Mouse (Mus musculus) liver, adult 2 months (tissue): Measurements from ENCODE around the gene Rundc3a. TPM values are rescaled to one million over a fixed set of nuclear protein-coding genes. Genes with fewer than 3 reads are reported as not detected.

Experiments
- DNase-seq: peaks from one replicate; pipeline ENCODE4 v3.0.0-alpha.2; 2011; ENCODE audit warnings: low read depth, low spot score; ENCODE audit errors: extremely low read depth
- H3K27ac ChIP-seq: fragments of 200-500 bp; replicated peaks from 2 replicates; pipeline ENCODE4 v1.5.1; 2012; ENCODE audit warnings: low read depth, mild to moderate bottlenecking, control low read depth, inconsistent platforms, low read length; ENCODE audit not compliant: insufficient read depth
- H3K27me3 ChIP-seq: fragments of 200-500 bp; 2 replicates; pipeline ENCODE4 v1.6.1; 2012; ENCODE audit warnings: mild to moderate bottlenecking, moderate library complexity, low read length, inconsistent platforms; ENCODE audit not compliant: control insufficient read depth, insufficient read depth
- H3K36me3 ChIP-seq: fragments of 200-500 bp; 2 replicates; pipeline ENCODE4 v1.6.1; 2012; ENCODE audit warnings: low read length, inconsistent platforms; ENCODE audit not compliant: control insufficient read depth, insufficient read depth
- H3K4me1 ChIP-seq: fragments of 200-500 bp; 2 replicates; pipeline ENCODE4 v1.6.1; 2011; ENCODE audit warnings: low read length; ENCODE audit not compliant: control insufficient read depth, insufficient read depth
- H3K4me3 ChIP-seq: fragments of 200-500 bp; 2 replicates; pipeline ENCODE4 v1.5.1; 2011; ENCODE audit warnings: low read depth, mild to moderate bottlenecking, control low read depth, low read length, moderate library complexity; ENCODE audit not compliant: insufficient read depth
- H3K79me2 ChIP-seq: fragments of 200-500 bp; 2 replicates; pipeline ENCODE4 v1.6.1; 2012; ENCODE audit warnings: inconsistent platforms, mild to moderate bottlenecking, low read length, moderate library complexity; ENCODE audit not compliant: control insufficient read depth, insufficient read depth
- H3K9ac ChIP-seq: fragments of 200-500 bp; 2 replicates; pipeline ENCODE4 v1.6.1; 2012; ENCODE audit warnings: low read depth, mild to moderate bottlenecking, control low read depth, inconsistent platforms, low read length
- CTCF ChIP-seq: fragments of 200-500 bp; IDR thresholded peaks from 2 replicates; pipeline ENCODE4 v1.5.1; 2011; ENCODE audit warnings: low read depth, low read length, control low read depth
- POLR2A ChIP-seq: fragments of 200-500 bp; IDR thresholded peaks from 2 replicates; pipeline ENCODE4 v1.6.1; 2011; ENCODE audit warnings: low read length, control low read depth; ENCODE audit not compliant: insufficient read depth; ENCODE audit errors: extremely low read depth
- WGBS: fragments of 180-500 bp; shearing (Covaris S2); methylation state at CpG from one replicate; pipeline ENCODE4 v1.1.7; 2018; 5-methylcytosine and 5-hydroxymethylcytosine counted together
- polyA plus RNA-seq: library from polyadenylated mRNA; depleted of rRNA; stranded (reverse); fragments of >200 nt; gene quantifications from 2 replicates; pipeline ENCODE4 v1.2.3, GENCODE M21; 2012
- total RNA-seq: library from RNA; depleted of rRNA; stranded (reverse); fragments of >200 nt; gene quantifications from 2 replicates; pipeline ENCODE4 v1.2.3, GENCODE M21; 2014

Rundc3a gene
- total and polyA plus RNA-seq, 2 experiments, result 1.0 to 2.1 TPM

DNA sequence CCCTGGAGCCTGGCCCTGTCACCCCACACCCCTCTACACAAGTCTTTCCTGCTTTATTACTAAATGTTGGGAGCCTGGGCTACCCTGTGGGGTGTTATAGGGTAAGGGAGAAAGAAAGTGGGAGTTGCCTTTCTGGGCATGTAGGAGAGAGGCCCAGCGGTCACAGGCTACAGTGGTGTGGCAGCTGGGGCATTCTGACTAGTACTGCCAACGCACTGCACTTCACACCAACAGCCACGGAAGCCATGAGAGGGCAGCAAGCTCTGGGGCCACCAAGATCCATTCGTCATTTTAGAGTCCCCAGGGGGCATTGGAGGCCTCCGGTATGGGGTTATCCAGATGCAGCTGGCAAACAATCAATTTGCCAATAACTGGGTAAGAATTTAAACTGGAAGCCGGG, 48.9 kb downstream of the Rundc3a start:
- Histone ChIP-seq H3K79me2 (no peaks in the 10 kb centered on the region), H3K4me3 (no peak overlapping the region), H3K9ac (no peak overlapping the region), H3K36me3 (no peaks in the 10 kb centered on the region), H3K27me3 (peaks cover 7% of the 10 kb centered on the region), H3K27ac (no peak overlapping the region), H3K4me1 (no peaks in the 10 kb centered on the region)
- 91% methylated on average over 6 of the region's 6 CpGs for WGBS
- DNase-seq, result no peak
- no peak for TF ChIP-seq POLR2A
- TF ChIP-seq CTCF, result no peak

DNA sequence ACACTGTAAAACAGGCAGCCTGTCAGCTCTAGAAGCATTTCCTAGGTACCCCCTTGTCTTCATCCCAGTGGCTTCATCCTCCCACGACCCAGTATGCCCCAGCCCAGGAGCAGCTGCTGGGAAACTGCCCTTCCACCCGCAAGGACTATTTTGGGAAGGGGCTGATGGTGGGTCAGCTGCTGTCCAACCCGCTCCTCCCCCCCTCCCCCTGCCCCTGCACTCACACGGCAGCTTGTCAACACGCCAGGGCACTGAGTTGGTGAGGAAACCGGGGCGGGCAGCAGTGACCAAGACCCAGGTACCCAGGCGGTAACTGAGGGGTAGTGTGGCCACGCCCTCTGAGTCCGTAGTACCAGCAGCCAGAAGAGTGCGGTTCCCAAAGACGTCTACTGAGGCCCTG, 50.5 kb downstream of the Rundc3a start:
- Histone ChIP-seq H3K4me1 (no peaks in the 10 kb centered on the region), H3K4me3 (no peak overlapping the region), H3K27me3 (peaks cover 19% of the 10 kb centered on the region), H3K36me3 (no peaks in the 10 kb centered on the region), H3K27ac (no peak overlapping the region), H3K79me2 (no peaks in the 10 kb centered on the region), H3K9ac (no peak overlapping the region)
- TF ChIP-seq POLR2A (no peak), CTCF (no peak)
- 68% methylated on average over 12 of the region's 12 CpGs for WGBS
- no peak for DNase-seq

GRCm38 (mm10) chr11:102444321-102444720, 51.1 kb downstream of the Rundc3a start:
- Histone ChIP-seq H3K4me3 (no peak overlapping the region), H3K79me2 (no peaks in the 10 kb centered on the region), H3K4me1 (no peaks in the 10 kb centered on the region), H3K27ac (no peak overlapping the region), H3K9ac (no peak overlapping the region), H3K36me3 (no peaks in the 10 kb centered on the region), H3K27me3 (peaks cover 19% of the 10 kb centered on the region)
- no peak for DNase-seq
- 54% methylated on average over 3 of the region's 3 CpGs for WGBS
- TF ChIP-seq POLR2A (no peak), CTCF (no peak)

DNA sequence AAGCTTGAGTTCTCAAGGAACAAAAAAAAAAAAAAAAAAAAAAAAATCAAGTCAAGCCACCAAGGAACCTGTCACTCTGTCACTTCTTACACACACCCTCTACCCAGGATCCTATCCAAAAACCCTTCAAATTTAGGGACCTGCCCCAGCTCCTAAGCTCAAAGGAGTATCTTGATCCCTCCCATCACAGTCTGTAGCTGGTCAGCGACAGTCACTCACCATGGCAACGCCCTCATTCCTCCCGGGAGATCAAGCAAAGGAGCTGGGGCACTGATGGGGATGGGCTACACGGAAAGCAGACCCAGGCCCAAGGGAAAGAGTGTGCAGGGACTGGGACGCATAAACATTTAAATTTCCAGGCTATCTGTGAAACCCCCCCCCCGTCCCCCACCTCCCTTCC, 51.6 kb downstream of the Rundc3a start:
- no peak for TF ChIP-seq CTCF
- TF ChIP-seq POLR2A, result no peak
- DNase-seq, result no peak
- Histone ChIP-seq H3K9ac (no peak overlapping the region), H3K27me3 (peaks cover 19% of the 10 kb centered on the region), H3K4me3 (no peak overlapping the region), H3K79me2 (no peaks in the 10 kb centered on the region), H3K36me3 (no peaks in the 10 kb centered on the region), H3K27ac (no peak overlapping the region), H3K4me1 (no peaks in the 10 kb centered on the region)
- 35% methylated on average over 6 of the region's 6 CpGs for WGBS

DNA sequence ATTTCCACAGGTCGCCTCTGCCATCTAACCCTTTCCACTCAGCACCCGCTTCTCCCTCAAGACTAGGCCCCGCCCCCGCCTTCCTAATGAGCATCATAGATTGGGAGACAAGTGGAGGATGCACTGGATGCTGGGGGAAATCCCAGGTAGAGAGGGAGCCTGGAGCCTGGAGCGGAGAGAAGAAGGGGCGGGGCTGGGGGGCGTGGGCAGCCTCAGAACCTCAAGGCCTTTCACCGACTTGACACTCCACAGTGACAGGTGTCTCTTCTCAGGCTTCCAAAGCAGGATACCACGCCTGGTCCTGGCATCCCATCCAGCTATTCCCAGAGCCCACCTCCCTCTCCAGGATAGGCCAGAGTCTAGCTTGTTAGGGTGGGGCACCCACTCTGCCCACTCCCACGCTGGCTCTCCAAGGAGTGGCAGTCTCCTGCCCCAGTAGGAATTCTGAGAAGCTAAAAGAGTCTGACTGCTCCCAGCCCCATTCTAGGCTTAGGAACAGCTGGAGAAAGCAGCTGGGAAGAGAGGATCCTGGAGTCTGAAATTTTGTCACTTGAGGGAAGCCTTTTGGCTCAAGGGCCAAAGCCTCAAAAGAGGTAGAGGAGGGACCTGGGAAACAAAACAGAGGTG, 52.2 kb downstream of the Rundc3a start:
- peaks cover 19% of the 10 kb centered on the region for H3K27me3 ChIP-seq
- DNase-seq, result no peak
- H3K9ac ChIP-seq, result no peak overlapping the region
- H3K79me2 ChIP-seq, result no peaks in the 10 kb centered on the region
- H3K4me1 ChIP-seq, result no peaks in the 10 kb centered on the region
- no peaks in the 10 kb centered on the region for H3K36me3 ChIP-seq
- WGBS, result 31% methylated on average over 10 of the region's 10 CpGs
- TF ChIP-seq POLR2A (no peak), CTCF (no peak)
- H3K4me3 ChIP-seq, result no peak overlapping the region
- H3K27ac ChIP-seq, result no peak overlapping the region

DNA sequence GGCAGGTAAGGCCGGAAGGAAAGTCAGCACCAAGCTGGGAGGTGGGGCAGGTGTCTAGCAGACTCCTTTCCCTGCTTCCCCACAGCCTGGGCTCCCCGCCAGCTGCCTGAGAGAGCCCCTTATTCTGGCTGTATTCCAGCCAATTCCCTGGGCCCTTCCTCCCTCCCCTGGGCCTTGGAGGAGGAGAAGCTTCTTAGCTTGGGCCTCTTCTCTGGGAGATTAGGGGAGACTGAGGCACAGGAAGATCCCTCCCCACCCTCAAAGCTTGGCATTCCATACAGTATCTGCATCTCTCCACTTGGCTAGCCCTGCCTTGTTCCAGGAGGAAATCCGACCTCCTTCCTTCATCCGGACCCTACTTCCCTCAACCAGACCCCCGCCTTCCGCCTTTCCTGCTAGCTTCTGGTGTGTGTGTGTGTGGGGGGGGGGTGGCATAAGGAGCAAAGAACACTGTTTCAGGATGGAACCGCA, 52.7 kb downstream of the Rundc3a start:
- Histone ChIP-seq H3K4me1 (no peaks in the 10 kb centered on the region), H3K79me2 (no peaks in the 10 kb centered on the region), H3K4me3 (no peak overlapping the region), H3K36me3 (no peaks in the 10 kb centered on the region), H3K9ac (no peak overlapping the region), H3K27ac (no peak overlapping the region), H3K27me3 (peaks cover 19% of the 10 kb centered on the region)
- WGBS, result 46% methylated on average over 7 of the region's 7 CpGs
- TF ChIP-seq POLR2A, result no peak
- TF ChIP-seq CTCF, result no peak
- DNase-seq, result no peak
